Mouse (Mus musculus) hindbrain, embryonic 13.5 days (tissue): ENCODE measurements around the gene Loxl1. TPM values are rescaled to one million over a fixed set of nuclear protein-coding genes. Genes with fewer than 3 reads are reported as not detected.

Source experiments
- ATAC-seq: fragments of 200-750 bp; cut with Nextera tagmentation; 2 replicates; pipeline ENCODE4 v1.8.0; 2017; ENCODE audit warnings: moderate TSS enrichment; ENCODE audit not compliant: low FRiP score
- H3K27ac ChIP-seq: fragments of 300-500 bp; sonication (generic); 2 replicates; pipeline ENCODE4 v1.5.1; 2015; ENCODE audit warnings: inconsistent platforms, mild to moderate bottlenecking, moderate library complexity
- H3K27me3 ChIP-seq: fragments of 300-500 bp; sonication (generic); 2 replicates; pipeline ENCODE4 v1.6.1; 2015; ENCODE audit warnings: mild to moderate bottlenecking, inconsistent platforms
- H3K36me3 ChIP-seq: fragments of 300-500 bp; sonication (generic); 2 replicates; pipeline ENCODE4 v1.6.1; 2015; ENCODE audit warnings: mild to moderate bottlenecking, inconsistent platforms
- H3K4me1 ChIP-seq: fragments of 300-500 bp; sonication (generic); replicated peaks from 2 replicates; pipeline ENCODE4 v1.6.1; 2015; ENCODE audit warnings: inconsistent platforms
- H3K4me2 ChIP-seq: fragments of 300-500 bp; sonication (generic); 2 replicates; pipeline ENCODE4 v1.6.1; 2015; ENCODE audit warnings: inconsistent platforms, mild to moderate bottlenecking, moderate library complexity
- H3K4me3 ChIP-seq: fragments of 300-500 bp; sonication (generic); 2 replicates; pipeline ENCODE4 v1.5.1; 2015; ENCODE audit warnings: mild to moderate bottlenecking, inconsistent platforms
- H3K9ac ChIP-seq: fragments of 300-500 bp; sonication (generic); 2 replicates; pipeline ENCODE4 v1.6.1; 2015; ENCODE audit warnings: mild to moderate bottlenecking, inconsistent platforms
- H3K9me3 ChIP-seq: fragments of 300-500 bp; sonication (generic); 2 replicates; pipeline ENCODE4 v1.6.1; 2016; ENCODE audit warnings: inconsistent platforms
- WGBS: fragments of 180-500 bp; shearing (Covaris S2); methylation state at CpG from one replicate; pipeline ENCODE4 v1.1.7; 2015; 5-methylcytosine and 5-hydroxymethylcytosine counted together
- polyA plus RNA-seq: library from polyadenylated mRNA; unstranded; fragments of >200 nt; fragmentation: Nextera tagmentation; extraction: Ambion mirVana; gene quantifications from 2 replicates; pipeline ENCODE4 v1.2.1, GENCODE M21; 2015

Gene Loxl1
- polyA plus RNA-seq, 1 experiment from 2014 or later = 8.1 TPM

DNA sequence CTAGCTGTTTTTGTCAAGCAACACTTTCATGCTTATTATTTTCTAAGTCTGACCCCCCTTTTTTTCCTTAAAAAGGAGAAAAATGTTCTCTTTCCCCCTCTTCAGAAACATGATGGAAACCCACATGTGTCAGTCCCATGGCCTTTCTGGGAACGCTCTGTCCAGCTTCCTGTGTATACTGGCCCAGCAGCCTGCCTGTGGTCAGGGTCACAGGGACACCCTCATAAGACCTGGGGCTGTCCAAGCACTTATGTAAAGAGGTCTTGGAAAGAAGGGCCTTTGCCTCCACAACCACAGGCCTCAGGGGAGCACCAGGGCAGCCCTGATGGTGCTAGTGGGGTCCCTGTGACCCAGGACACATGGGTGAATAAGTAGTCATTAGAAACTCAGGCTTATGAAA is 23.9 kb downstream of the Loxl1 start:
- Histone ChIP-seq H3K36me3 (no peaks in the 10 kb centered on the region), H3K27me3 (no peaks in the 10 kb centered on the region), H3K4me3 (no peak overlapping the region), H3K4me2 (no peak overlapping the region), H3K27ac (no peak overlapping the region), H3K4me1 (no peaks in the 10 kb centered on the region), H3K9ac (no peak overlapping the region), H3K9me3 (no peaks in the 10 kb centered on the region)
- no peak for ATAC-seq
- WGBS = 95% methylated on average over 1 of the region's 1 CpGs

DNA sequence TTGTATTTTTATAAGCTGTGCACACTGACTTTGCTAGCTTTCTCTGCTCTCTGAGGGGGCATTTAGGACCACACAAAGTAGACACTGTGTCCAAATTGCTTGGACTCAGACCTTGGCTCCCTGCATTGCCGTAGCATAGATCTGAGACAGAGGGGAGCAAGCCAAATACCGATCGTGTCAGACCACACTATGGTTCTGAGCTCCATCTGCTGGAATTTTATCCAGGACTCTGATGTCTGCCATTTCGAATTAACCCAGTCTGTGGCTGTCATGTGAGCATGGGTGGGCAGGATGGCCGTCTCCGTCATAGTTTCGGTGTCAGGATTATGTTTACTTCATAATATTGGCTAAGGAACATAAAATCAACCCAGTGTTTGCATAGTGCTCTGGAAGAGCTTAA is 29.6 kb downstream of the Loxl1 start:
- H3K4me2 ChIP-seq = no peak overlapping the region
- H3K36me3 ChIP-seq = no peaks in the 10 kb centered on the region
- no peak overlapping the region for H3K9ac ChIP-seq
- no peaks in the 10 kb centered on the region; the same call in 1 of the 2 replicates for H3K4me1 ChIP-seq
- 80% methylated on average over 7 of the region's 7 CpGs for WGBS
- H3K27me3 ChIP-seq = 0 out of 2 replicates have a peak, but pooled peaks cover 2% of the 10 kb centered on the region
- no peak overlapping the region for H3K27ac ChIP-seq
- H3K4me3 ChIP-seq = no peak overlapping the region
- no peaks in the 10 kb centered on the region for H3K9me3 ChIP-seq
- ATAC-seq = no peak

DNA sequence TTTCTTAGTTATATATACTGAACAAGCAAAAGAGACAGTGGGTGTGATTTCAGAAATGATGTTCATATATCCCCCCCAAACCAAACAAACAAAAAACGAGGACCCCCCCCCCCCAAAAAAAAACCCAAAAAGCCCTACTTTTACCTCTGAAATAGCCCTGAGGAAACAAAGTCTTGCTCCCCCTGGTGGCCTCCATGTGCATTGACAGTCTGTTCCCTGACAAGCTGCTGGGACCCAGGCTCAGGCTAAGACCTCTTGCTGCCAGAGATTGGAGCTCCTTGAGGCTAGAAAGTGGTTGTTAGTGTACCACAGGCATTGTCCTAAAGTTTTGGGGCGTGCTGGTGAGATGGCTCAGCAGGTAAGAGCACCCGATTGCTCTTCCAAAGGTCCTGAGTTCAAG is 31.4 kb downstream of the Loxl1 start:
- WGBS = 57% methylated on average over 3 of the region's 3 CpGs
- no peak for ATAC-seq
- no peak overlapping the region for H3K4me3 ChIP-seq

DNA sequence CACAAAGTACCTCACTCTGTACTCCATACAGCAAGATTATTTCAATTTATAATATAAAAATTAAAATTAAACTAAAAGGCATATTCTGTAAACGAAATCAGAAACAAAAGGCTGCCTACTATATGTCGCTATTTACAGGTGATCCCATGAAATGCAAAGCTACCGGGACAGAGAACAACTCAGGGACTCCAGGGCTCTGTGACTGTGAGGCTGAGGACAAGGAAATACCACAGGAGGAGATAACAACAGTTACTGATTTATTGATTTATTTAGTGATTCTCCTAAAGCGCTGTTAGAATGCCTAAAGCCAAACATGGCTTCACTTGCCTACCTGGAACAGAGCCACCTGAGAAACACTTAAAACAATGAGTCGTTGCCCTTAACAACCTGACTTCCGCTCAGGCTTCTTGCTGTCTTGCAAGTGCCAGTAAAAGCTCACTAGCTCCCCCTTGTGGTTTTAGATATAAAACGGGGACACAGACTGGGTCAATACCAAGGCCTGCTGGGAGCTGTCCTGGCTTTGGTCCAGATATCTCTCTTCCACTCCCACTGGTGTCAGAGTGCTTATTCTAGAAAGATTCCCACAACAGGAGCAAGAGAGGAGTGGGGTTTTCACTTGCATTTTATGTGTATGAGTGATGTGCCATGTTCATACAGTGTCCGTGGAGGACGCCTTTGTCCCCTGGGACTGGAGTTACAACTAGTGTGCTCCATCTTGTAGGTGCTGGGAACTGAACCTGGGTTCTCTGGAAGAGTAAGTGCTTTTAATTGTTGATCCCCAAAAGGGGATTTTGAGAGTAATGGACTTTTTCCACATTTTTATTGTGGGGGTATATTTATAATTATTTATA is 32.5 kb downstream of the Loxl1 start:
- ATAC-seq = peak; percentile 61
- no peak overlapping the region for H3K4me3 ChIP-seq
- no peaks in the 10 kb centered on the region for H3K36me3 ChIP-seq
- H3K9me3 ChIP-seq = no peaks in the 10 kb centered on the region
- no peak overlapping the region for H3K27ac ChIP-seq
- WGBS = 38% methylated on average over 9 of the region's 9 CpGs
- no peaks in the 10 kb centered on the region; the same call in 1 of the 2 replicates for H3K4me1 ChIP-seq
- H3K9ac ChIP-seq = no peak overlapping the region
- 0 out of 2 replicates have a peak, but pooled peaks cover 2% of the 10 kb centered on the region for H3K27me3 ChIP-seq
- no peak overlapping the region for H3K4me2 ChIP-seq

More for the DNA sequence above, 31.4 kb downstream of the Loxl1 start:
- Histone ChIP-seq H3K27me3 (0 out of 2 replicates have a peak, but pooled peaks cover 2% of the 10 kb centered on the region), H3K4me2 (no peak overlapping the region), H3K9me3 (no peaks in the 10 kb centered on the region), H3K9ac (no peak overlapping the region), H3K36me3 (no peaks in the 10 kb centered on the region), H3K4me1 (no peaks in the 10 kb centered on the region; the same call in 1 of the 2 replicates), H3K27ac (no peak overlapping the region)

DNA sequence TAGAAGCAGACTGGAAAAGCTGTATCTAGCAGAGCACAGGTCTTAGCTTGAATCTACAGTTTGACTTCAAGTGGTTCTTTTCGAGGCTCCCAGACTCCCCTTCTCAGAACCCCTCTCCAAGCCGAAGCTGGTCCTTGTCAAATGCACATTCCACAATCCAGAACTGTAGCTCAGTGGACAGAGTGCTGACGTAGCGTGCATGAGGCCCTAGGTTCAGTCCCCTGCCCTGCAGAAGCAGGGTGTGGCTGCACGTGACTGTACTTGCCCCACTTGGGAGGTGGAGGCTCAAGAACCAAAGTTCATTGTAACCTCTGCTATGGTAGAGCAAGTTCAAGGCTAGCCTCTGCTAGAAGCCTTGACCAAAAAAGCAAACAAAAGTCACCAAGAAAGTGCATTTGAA is 33.2 kb downstream of the Loxl1 start:
- Histone ChIP-seq H3K4me2 (no peak overlapping the region), H3K9ac (no peak overlapping the region), H3K4me3 (no peak overlapping the region), H3K4me1 (no peaks in the 10 kb centered on the region; the same call in 1 of the 2 replicates), H3K9me3 (no peaks in the 10 kb centered on the region), H3K36me3 (no peaks in the 10 kb centered on the region), H3K27ac (no peak overlapping the region), H3K27me3 (0 out of 2 replicates have a peak, but pooled peaks cover 2% of the 10 kb centered on the region)
- ATAC-seq = no peak
- 73% methylated on average over 5 of the region's 5 CpGs for WGBS

DNA sequence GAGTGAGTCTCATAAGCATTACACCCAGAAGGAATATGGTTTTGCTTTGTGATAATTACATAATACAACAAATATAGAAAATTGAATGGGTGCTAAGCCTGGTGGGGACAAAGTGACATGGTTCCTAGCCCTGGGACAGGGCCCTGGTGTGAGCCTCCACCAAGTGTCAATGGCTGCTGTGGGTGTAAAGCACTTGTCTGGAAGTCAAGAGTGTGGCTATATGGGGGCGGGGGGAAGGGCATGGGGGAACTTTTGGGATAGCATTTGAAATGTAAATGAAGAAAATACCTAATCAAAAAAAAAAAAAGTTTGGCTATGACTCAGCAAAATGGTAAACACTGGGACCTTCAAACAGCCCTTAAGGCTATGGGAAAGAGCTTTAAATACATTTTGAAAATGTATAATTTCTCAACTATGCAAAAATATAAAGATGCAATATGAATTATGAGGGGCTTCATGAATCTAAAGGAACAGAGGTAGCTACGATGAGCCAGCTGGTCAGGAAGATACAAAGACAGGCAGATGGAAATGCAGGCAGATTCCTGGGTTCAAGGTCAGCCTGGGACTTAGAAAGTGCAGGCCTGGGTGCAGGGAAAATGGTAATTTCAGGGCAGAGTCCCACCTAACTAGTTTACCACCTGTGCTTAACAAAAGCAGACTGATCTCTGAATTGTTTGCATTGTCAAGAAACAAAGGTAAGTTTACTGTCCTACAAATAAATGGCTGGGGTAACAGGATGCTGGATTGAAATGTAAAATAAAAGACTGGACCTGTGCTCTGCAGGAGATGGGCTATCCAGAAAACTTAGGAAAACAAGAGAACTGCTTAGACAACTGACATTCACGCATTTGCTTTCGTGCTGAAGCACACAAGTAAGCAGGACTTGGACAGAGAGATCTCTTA is 33.9 kb downstream of the Loxl1 start:
- WGBS = 51% methylated on average over 4 of the region's 4 CpGs
- no peaks in the 10 kb centered on the region for H3K36me3 ChIP-seq

DNA sequence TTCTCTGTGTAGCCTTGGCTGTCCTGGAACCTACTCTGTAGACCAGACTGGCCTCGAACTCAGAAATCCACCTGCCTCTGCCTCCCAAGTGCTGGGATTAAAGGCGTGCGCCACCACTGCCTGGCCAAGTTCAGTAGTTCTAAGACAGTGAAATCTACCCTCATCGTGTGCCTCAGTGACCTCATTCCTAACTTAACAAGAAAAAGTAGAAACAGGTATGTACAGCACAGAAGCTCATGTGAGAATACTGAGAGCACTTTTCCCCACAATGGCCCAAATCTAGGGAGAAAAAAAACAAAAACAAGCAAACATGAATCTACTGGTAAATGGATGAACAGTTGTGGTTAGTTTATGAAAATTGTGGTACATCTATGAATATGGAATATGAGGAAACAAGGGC is 34.7 kb downstream of the Loxl1 start:
- no peak overlapping the region for H3K9ac ChIP-seq

More for the DNA sequence above, 33.9 kb downstream of the Loxl1 start:
- no peak overlapping the region for H3K4me3 ChIP-seq
- ATAC-seq = no peak
- H3K4me2 ChIP-seq = no peak overlapping the region
- H3K27ac ChIP-seq = no peak overlapping the region
- H3K9ac ChIP-seq = no peak overlapping the region
- 0 out of 2 replicates have a peak, but pooled peaks cover 2% of the 10 kb centered on the region for H3K27me3 ChIP-seq
- H3K4me1 ChIP-seq = no peaks in the 10 kb centered on the region; the same call in 1 of the 2 replicates
- H3K9me3 ChIP-seq = no peaks in the 10 kb centered on the region

DNA sequence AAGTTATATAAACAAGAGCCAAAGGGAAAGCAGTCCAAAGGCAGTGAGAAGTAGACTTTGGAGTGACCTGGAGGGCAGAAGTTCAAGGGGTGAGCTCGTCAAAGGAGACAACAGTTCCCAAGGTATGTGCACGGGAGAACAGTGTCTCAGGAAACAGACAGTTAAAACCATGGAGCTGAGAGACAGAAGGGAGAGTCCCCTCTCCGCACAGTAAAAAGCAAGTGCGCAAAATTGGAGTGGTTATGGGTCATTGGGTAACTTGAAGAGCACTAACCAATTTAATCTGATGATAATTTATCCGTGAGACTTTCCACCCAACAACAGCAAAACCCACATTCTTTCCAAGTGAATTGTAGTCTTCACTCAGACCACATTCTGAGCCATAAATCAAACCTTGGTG is 36.6 kb downstream of the Loxl1 start:
- Histone ChIP-seq H3K9me3 (no peaks in the 10 kb centered on the region), H3K36me3 (no peaks in the 10 kb centered on the region), H3K4me2 (no peak overlapping the region), H3K27me3 (0 out of 2 replicates have a peak, but pooled peaks cover 2% of the 10 kb centered on the region), H3K4me3 (no peak overlapping the region), H3K4me1 (no peaks in the 10 kb centered on the region; the same call in 1 of the 2 replicates), H3K9ac (no peak overlapping the region), H3K27ac (no peak overlapping the region)
- no peak for ATAC-seq
- 36% methylated on average over 5 of the region's 5 CpGs for WGBS

More for the DNA sequence above, 34.7 kb downstream of the Loxl1 start:
- no peak overlapping the region for H3K4me3 ChIP-seq
- H3K4me1 ChIP-seq = no peaks in the 10 kb centered on the region; the same call in 1 of the 2 replicates
- no peak overlapping the region for H3K27ac ChIP-seq
- WGBS = 84% methylated on average over 4 of the region's 4 CpGs
- H3K27me3 ChIP-seq = 0 out of 2 replicates have a peak, but pooled peaks cover 2% of the 10 kb centered on the region
- H3K36me3 ChIP-seq = no peaks in the 10 kb centered on the region
- ATAC-seq = no peak
- H3K4me2 ChIP-seq = no peak overlapping the region
- H3K9me3 ChIP-seq = no peaks in the 10 kb centered on the region

DNA sequence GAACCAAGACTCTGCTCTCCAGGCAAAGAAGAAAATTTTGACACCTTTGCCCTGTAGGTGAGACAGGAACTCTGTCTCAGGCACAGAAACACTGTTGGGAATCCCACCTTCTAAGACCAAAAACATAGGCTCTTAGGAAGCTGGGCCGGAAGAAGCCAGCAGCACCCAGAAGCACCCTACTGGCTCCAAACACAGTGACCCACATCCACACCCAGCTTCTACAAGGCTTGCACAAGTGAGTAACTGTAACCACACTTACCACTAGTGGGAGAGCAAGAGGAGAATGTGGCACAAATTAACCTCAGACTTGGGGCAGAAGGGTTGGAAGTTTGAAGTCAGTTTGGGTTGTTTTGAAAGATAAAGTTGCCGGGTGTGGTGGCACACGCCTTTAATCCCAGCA is 37.2 kb downstream of the Loxl1 start:
- Histone ChIP-seq H3K4me3 (no peak overlapping the region), H3K4me1 (no peaks in the 10 kb centered on the region; the same call in 1 of the 2 replicates), H3K4me2 (no peak overlapping the region), H3K27ac (peak overlapping the region; percentile 37; the same call in 1 of the 2 replicates), H3K9ac (no peak overlapping the region), H3K36me3 (no peaks in the 10 kb centered on the region), H3K27me3 (0 out of 2 replicates have a peak, but pooled peaks cover 2% of the 10 kb centered on the region), H3K9me3 (no peaks in the 10 kb centered on the region)
- 89% methylated on average over 3 of the region's 3 CpGs for WGBS
- no peak for ATAC-seq

DNA sequence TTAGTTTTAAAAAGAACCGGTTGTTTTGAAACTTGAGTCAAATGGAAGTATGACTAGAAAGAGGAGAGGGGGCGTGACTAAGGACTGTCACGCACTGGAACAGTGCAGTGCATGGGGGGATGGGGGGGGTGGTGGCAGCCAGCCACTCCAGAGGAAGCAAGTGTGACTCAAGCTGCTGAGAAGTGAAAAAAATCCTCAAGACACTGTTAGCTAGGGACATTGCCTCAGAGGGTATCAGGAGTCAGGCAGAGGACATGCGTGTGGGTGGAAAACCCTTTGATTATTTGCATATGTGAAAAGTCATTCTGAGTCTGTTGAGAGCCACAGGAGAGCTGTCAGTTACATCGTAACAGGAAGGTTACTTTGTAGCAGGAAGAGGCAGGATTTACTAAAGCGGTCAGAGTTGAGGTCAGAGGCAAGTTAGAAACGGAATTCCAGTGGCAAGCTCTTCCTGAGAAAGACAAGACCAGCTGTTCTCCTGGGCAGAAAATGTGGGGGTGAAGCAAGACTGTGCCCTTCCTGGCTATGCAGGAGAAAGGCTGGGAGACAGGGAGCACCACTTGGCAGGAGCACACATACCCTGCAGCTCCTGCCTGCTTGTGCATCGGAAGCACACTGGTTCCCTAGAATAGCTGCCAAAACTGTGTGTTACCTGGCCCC is 37.7 kb downstream of the Loxl1 start:
- H3K27ac ChIP-seq = peak overlapping the region; percentile 37; the same call in 1 of the 2 replicates
- no peak overlapping the region for H3K4me3 ChIP-seq
- H3K9me3 ChIP-seq = no peaks in the 10 kb centered on the region
- H3K27me3 ChIP-seq = 0 out of 2 replicates have a peak, but pooled peaks cover 2% of the 10 kb centered on the region
- H3K9ac ChIP-seq = no peak overlapping the region
- WGBS = 40% methylated on average over 8 of the region's 8 CpGs
- no peaks in the 10 kb centered on the region for H3K36me3 ChIP-seq
- H3K4me1 ChIP-seq = no peaks in the 10 kb centered on the region; the same call in 1 of the 2 replicates
- no peak overlapping the region for H3K4me2 ChIP-seq
- no peak for ATAC-seq

DNA sequence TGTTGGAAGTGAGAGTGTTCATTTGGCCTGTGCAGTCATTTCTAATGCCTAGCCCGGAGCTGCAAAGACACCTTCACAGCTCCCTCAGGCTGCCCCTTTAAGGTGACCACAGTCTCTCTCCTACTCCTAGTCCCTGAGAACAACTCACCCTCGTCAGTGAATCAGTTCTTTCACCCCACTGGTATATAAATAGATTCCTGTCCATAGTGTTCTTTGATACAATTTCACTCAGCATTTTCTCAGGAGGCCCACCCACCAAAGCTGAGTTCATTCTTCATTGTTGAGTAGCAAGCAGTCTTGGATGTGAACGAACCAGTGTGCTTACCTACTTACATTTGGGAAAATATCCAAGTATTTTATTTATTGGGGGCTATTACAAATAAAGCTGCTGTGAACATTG is 38.4 kb downstream of the Loxl1 start:
- ATAC-seq = no peak
- Histone ChIP-seq H3K36me3 (no peaks in the 10 kb centered on the region), H3K4me1 (no peaks in the 10 kb centered on the region; the same call in 1 of the 2 replicates), H3K9ac (no peak overlapping the region), H3K4me3 (no peak overlapping the region), H3K27me3 (no peaks in the 10 kb centered on the region), H3K27ac (no peak overlapping the region), H3K4me2 (no peak overlapping the region), H3K9me3 (no peaks in the 10 kb centered on the region)
- WGBS = 51% methylated on average over 3 of the region's 3 CpGs
